Mouse (Mus musculus) embryonic facial prominence, embryonic 14.5 days (tissue): ENCODE results near the gene Ap5m1. TPM values are rescaled to one million over a fixed set of nuclear protein-coding genes. Genes with fewer than 3 reads are reported as not detected.
"Not testable (repeated sequence)": the region's sequence is repeated elsewhere in the genome, so short reads cannot be mapped to it uniquely, and the experiment has no call there.

Experiments
- ATAC-seq: fragments of 200-750 bp; cut with Nextera tagmentation; 2 replicates; pipeline ENCODE4 v1.8.0; 2017; ENCODE audit warnings: low read depth, moderate number of reproducible peaks, moderate TSS enrichment
- DNase-seq: peaks from one replicate; pipeline ENCODE4 v3.0.0-alpha.2; 2015; ENCODE audit warnings: low spot score
- H3K27ac ChIP-seq: fragments of 300-500 bp; sonication (generic); replicated peaks from 2 replicates; pipeline ENCODE4 v1.5.1; 2014; ENCODE audit warnings: low read depth, mild to moderate bottlenecking, low read length, moderate library complexity
- H3K27me3 ChIP-seq: fragments of 300-500 bp; sonication (generic); replicated peaks from 2 replicates; pipeline ENCODE4 v1.6.1; 2014; ENCODE audit warnings: low read length; ENCODE audit not compliant: control insufficient read depth, insufficient read depth
- H3K36me3 ChIP-seq: fragments of 300-500 bp; sonication (generic); 2 replicates; pipeline ENCODE4 v1.6.1; 2014; ENCODE audit warnings: low read length, mixed read lengths; ENCODE audit not compliant: control insufficient read depth, insufficient read depth
- H3K4me1 ChIP-seq: fragments of 300-500 bp; sonication (generic); 2 replicates; pipeline ENCODE4 v1.6.1; 2014; ENCODE audit warnings: antibody characterized with exemption, low read length; ENCODE audit not compliant: control insufficient read depth, insufficient read depth
- H3K4me2 ChIP-seq: fragments of 300-500 bp; sonication (generic); 2 replicates; pipeline ENCODE4 v1.6.1; 2014; ENCODE audit warnings: low read depth, mild to moderate bottlenecking, low read length, moderate library complexity, mixed read lengths
- H3K4me3 ChIP-seq: fragments of 300-500 bp; sonication (generic); 2 replicates; pipeline ENCODE4 v1.5.1; 2014; ENCODE audit warnings: low read depth, mild to moderate bottlenecking, low read length
- H3K9ac ChIP-seq: fragments of 300-500 bp; sonication (generic); 2 replicates; pipeline ENCODE4 v1.6.1; 2014; ENCODE audit warnings: low read depth, mild to moderate bottlenecking, low read length, moderate library complexity, mixed read lengths
- H3K9me3 ChIP-seq: fragments of 300-500 bp; sonication (generic); 2 replicates; pipeline ENCODE4 v1.6.1; 2016; ENCODE audit warnings: low read length; ENCODE audit not compliant: control insufficient read depth
- WGBS: fragments of 180-500 bp; shearing (Covaris S2); extraction: QIAGEN DNeasy Blood & Tissue Kit; methylation state at CpG from one replicate; pipeline ENCODE4 v1.1.7; 2014; 5-methylcytosine and 5-hydroxymethylcytosine counted together
- polyA plus RNA-seq: library from polyadenylated mRNA; unstranded; fragments of >200 nt; fragmentation: Nextera tagmentation; extraction: Ambion mirVana; gene quantifications from 2 replicates; pipeline ENCODE4 v1.2.1, GENCODE M21; 2014

Gene Ap5m1
- polyA plus RNA-seq, 1 experiment from 2014 or later, result 18.5 TPM

DNA sequence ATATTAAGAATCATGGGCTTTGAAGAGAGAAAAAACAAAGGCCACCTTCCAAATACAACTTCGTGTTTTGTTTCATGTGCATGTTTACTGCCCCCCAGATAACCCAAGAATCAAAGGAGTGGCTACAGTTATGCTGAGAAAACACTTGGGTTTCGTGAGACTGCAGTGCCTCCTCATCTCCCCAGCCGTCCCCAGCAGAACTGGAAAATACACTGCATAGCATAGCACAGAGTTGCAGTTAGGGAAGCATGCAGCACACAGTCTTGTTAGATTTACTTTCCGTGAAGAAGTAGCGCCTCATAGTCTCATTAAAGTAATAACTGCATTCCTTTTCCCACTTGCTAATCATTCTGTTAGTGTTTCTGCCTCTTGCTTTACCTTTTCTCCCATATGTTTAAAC lies 24.2 kb downstream of the Ap5m1 start:
- Histone ChIP-seq H3K27me3 (no peaks in the 10 kb centered on the region), H3K4me2 (no peak overlapping the region), H3K9me3 (no peaks in the 10 kb centered on the region), H3K4me3 (no peak overlapping the region), H3K9ac (no peak overlapping the region), H3K36me3 (peaks cover 18% of the 10 kb centered on the region), H3K4me1 (no peaks in the 10 kb centered on the region), H3K27ac (no peak overlapping the region)
- DNase-seq (no peak), ATAC-seq (no peak)
- 44% methylated on average over 5 of the region's 5 CpGs for WGBS

DNA sequence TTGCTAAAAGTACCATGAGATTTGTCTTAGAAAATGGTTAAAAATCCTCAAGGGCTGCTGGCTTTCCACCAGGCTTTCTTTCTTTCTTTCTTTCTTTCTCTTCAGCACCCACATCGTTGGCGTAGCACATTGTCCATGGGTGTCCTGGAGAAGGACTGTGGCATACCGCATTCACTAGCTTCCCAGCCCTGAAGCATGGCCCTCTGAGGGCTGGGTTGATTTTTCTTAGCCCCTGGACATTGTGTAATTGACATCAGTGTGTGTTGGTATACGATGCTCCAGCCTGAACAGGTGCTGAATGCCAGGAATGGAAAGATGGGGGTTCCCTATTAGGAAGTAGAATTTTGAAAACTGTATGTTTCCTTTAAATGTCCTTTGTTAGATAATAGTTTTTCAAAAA lies 25.4 kb downstream of the Ap5m1 start:
- Histone ChIP-seq H3K27me3 (no peaks in the 10 kb centered on the region), H3K9ac (no peak overlapping the region), H3K4me2 (no peak overlapping the region), H3K9me3 (no peaks in the 10 kb centered on the region), H3K36me3 (peaks cover 13% of the 10 kb centered on the region; the same call in 1 of the 2 replicates), H3K4me3 (no peak overlapping the region), H3K27ac (no peak overlapping the region), H3K4me1 (no peaks in the 10 kb centered on the region)
- 91% methylated on average over 4 of the region's 4 CpGs for WGBS
- DNase-seq (no peak), ATAC-seq (no peak)

DNA sequence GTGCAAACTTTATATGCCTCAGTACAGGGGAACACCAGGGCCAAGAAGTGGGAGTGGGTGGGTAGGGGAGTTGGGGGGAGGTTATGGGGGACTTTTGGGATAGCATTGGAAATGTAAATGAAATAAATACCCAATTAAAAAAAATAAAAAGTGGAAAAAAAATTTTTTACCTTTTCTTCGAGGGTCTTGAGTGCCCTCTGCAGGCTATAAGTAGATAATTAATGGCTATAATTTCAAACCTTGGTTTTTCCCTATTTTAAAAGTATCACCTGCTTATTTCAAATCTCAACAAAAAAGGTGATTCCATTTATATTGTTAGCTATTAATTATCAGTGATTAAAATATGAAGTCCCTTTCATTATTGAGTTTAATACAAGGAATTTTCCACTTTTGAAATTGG lies 25.9 kb downstream of the Ap5m1 start:
- DNase-seq, H3K9me3 ChIP-seq, H3K27me3 ChIP-seq, ATAC-seq, H3K36me3 ChIP-seq, H3K9ac ChIP-seq, H3K27ac ChIP-seq, H3K4me3 ChIP-seq, H3K4me1 ChIP-seq, H3K4me2 ChIP-seq: not testable (repeated sequence)
- 51% methylated on average over 1 of the region's 1 CpGs for WGBS

DNA sequence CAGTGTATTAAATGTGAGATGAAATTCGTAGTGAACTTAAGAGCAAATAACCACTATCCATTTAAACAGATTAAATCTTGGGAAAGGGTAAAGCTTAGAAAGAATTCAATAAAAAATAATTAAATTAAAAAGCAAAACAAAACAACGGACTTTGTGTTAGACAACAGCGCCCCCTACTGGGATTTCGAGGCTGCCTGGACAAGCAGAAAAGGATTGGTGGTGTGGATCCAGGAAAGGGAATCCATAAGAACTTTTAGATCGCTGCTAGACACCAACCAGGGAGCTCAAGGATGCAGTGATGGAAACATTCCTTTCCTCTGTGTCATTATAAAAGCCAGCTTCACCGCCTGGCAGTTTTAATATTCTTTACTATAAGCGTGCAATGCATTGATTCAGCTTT lies 52.5 kb downstream of the Ap5m1 start:
- WGBS, result 4% methylated on average over 7 of the region's 7 CpGs
- no peaks in the 10 kb centered on the region for H3K36me3 ChIP-seq

DNA sequence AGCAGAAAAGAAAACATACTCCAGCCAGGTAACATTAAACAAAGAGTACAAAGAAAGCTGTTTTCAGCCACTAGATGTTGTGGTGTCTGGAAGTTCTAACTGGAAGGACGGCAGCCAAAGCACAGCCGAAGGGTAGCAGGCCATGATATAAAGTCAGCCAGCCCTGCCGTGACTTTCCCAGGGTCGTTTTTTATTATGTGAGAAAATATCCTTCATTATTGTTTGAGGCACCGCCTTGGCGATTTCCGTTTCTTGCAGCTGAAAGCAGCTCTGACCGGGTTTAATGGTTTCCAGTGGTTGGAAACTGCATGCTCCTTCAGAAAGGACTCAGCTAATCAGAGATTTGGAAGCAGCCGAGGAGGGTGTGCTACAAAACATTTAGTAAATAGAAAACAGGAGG lies 55.8 kb downstream of the Ap5m1 start:
- H3K27ac ChIP-seq, result no peak overlapping the region
- no peaks in the 10 kb centered on the region for H3K36me3 ChIP-seq
- no peaks in the 10 kb centered on the region for H3K9me3 ChIP-seq
- H3K4me3 ChIP-seq, result no peak overlapping the region
- H3K27me3 ChIP-seq, result no peaks in the 10 kb centered on the region
- no peak overlapping the region for H3K9ac ChIP-seq
- DNase-seq (peak; percentile 26), ATAC-seq (no peak)
- H3K4me1 ChIP-seq, result no peaks in the 10 kb centered on the region
- no peak overlapping the region; the same call in 1 of the 2 replicates for H3K4me2 ChIP-seq
- WGBS, result 32% methylated on average over 9 of the region's 9 CpGs

More for the DNA sequence above, 52.5 kb downstream of the Ap5m1 start:
- Histone ChIP-seq H3K27ac (no peak overlapping the region), H3K4me1 (no peaks in the 10 kb centered on the region), H3K27me3 (no peaks in the 10 kb centered on the region), H3K9ac (no peak overlapping the region), H3K9me3 (no peaks in the 10 kb centered on the region), H3K4me2 (no peak overlapping the region), H3K4me3 (no peak overlapping the region)
- DNase-seq (peak; percentile 60), ATAC-seq (no peak)

DNA sequence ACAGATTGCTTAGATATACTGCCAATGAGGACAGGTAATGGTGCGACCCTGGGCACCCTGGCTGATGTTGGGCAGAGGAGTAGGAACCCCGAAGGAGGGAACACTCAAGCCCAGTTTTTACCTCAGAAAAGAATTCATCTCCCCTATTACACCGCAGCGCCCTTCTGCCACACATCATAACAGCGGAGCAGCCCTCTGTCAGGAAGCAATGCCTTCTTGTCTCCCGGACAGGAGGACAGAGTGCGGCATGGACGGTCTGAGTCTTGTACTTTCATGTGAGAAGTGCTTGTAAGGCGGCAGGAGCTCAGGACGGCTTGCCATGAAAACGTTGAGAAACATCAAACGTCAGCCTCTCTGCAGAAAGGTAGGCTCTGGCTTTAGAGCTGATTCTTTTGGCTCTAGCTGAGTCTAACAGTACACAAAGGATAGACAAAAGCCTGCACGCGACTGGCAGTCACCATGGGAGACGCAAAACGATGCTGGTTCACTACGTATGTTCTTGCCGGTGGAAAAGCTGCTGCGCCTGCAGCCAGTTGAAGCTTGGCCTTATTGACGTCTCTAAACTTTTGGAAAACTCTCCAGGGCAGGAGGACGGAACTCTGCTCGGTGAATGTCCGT lies 61.4 kb downstream of the Ap5m1 start:
- ATAC-seq (no peak), DNase-seq (no peak)
- WGBS, result 73% methylated on average over 23 of the region's 23 CpGs
- no peaks in the 10 kb centered on the region for H3K36me3 ChIP-seq
- H3K9me3 ChIP-seq, result no peaks in the 10 kb centered on the region
- no peaks in the 10 kb centered on the region for H3K4me1 ChIP-seq
- H3K27ac ChIP-seq, result no peak overlapping the region
- no peak overlapping the region for H3K4me2 ChIP-seq
- no peaks in the 10 kb centered on the region for H3K27me3 ChIP-seq
- H3K9ac ChIP-seq, result no peak overlapping the region
- no peak overlapping the region for H3K4me3 ChIP-seq

DNA sequence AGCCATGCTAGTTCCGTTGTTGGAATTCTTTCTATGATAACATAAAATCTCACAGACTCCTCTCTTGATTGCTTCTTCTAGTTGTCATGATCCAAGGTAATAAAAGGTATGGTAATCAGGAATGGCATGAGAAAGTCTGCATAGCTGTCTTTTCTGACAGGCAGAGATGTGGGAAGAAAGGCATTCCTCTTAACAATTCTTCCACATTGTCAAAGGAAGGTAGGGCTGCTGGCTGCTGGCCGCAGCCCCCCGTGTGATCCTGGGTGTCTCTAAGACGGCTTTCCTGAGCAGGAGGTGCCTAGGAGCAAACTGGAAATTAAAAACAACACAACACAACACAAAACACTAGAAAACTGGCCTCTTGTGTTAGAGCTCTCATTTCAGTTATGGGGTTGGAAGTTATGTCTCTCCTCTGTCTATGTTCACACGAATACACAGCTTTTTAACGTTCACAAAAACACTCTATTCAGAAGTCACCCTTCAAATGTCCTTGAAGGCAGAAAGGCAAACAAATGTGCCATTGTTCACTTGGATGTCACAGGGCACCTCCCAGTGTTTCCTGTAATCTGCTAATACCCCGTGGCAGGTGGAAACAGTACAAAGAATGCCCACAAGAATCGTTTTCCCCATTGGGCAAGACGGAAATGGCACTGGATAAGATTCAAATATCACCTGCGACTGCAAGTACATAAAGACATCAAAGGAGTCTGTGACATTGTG lies 62.8 kb downstream of the Ap5m1 start:
- ATAC-seq, result no peak
- DNase-seq, result peak; percentile 17
- no peaks in the 10 kb centered on the region for H3K36me3 ChIP-seq
- no peak overlapping the region for H3K9ac ChIP-seq
- H3K4me1 ChIP-seq, result no peaks in the 10 kb centered on the region
- H3K27me3 ChIP-seq, result no peaks in the 10 kb centered on the region
- no peaks in the 10 kb centered on the region for H3K9me3 ChIP-seq
- H3K4me2 ChIP-seq, result no peak overlapping the region
- 47% methylated on average over 10 of the region's 10 CpGs for WGBS
- H3K4me3 ChIP-seq, result no peak overlapping the region
- H3K27ac ChIP-seq, result no peak overlapping the region

DNA sequence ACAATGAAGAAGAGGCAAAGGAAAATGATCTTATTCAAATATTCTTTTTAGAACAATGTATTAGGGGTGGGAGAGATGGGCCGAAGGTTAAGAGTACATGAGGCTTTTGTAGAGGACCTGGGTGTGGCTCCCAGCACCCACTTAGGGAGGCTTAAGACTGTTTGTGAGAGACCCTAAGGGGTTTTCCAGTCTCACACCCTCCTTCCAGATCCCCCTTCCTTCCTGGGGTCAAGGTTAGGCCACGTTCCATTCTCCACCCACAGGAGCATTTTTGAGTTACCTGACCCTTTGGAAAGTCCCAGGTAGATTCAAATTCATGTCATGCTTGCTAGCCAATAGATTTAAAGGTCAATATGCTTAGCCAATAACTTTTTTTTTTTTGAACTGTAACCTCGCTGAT lies 66.5 kb downstream of the Ap5m1 start:
- Histone ChIP-seq H3K4me1 (no peaks in the 10 kb centered on the region), H3K27me3 (no peaks in the 10 kb centered on the region), H3K27ac (no peak overlapping the region), H3K9me3 (no peaks in the 10 kb centered on the region), H3K4me3 (no peak overlapping the region), H3K9ac (no peak overlapping the region), H3K4me2 (no peak overlapping the region), H3K36me3 (no peaks in the 10 kb centered on the region)
- DNase-seq, result no peak
- WGBS, result 85% methylated on average over 3 of the region's 3 CpGs
- ATAC-seq, result no peak

DNA sequence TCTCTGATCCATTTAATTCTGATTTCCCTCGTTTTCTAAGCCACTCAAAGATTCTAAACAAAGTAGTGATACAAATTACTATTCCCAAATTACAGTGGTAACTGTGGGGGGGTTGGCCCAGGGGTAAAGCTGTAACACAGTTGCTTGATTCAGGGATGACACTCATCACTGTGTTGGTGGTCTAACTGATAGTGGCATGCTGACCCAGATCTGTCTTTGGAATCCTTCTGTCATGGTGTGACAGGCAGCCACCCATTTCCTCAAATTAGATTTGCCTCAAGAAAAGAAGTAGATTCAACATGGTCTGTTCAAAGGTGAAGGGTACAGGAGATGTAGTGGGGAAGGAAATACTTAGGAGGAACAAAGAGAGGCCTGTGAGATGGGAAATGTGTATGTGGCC lies 72.3 kb downstream of the Ap5m1 start:
- H3K27me3 ChIP-seq, result no peaks in the 10 kb centered on the region
- H3K36me3 ChIP-seq, result no peaks in the 10 kb centered on the region
- H3K9me3 ChIP-seq, result no peaks in the 10 kb centered on the region
- no peak overlapping the region for H3K4me2 ChIP-seq
- H3K27ac ChIP-seq, result no peak overlapping the region
- H3K4me1 ChIP-seq, result no peaks in the 10 kb centered on the region
- no peak overlapping the region for H3K4me3 ChIP-seq
- ATAC-seq (no peak), DNase-seq (no peak)
- WGBS, result 53% methylated on average over 1 of the region's 1 CpGs
- H3K9ac ChIP-seq, result no peak overlapping the region
